Mouse (Mus musculus): ENCODE data around the gene Vil1.

DNA sequence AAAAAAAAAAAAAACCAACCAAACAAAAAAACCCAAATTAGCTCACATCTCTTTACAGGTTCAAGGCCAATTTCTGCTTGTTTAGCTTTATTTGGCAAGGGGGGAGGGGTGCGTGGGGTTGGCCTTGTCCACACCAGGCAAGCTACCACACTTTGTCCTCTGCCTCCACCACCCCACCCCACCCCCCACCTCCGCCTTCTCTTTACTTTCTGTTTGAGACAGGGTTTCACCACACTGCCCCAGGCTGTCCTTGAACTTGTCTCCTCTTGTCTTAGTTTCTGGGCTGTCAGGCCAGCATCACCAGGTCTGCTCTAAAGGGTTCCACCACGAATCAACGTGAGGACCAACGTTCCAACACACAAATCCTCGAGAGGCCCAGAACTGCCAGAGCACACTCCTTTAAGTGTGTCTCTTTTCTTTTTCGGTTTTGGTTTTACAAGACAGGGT is 30.1 kb upstream of the Vil1 start:
- TF ChIP-seq CTCF (conservative IDR thresholded peaks at IDR 0.05; ENCODE audit: low read length) (no peak), NANOG (IDR thresholded peaks at IDR 0.05; ENCODE audit: borderline replicate concordance, low read length) (no peak), POU5F1 (IDR thresholded peaks at IDR 0.05; ENCODE audit: borderline replicate concordance, low read length) (no peak)
